Mouse (Mus musculus): Measurements from ENCODE around the gene Adamtsl1.

DNA sequence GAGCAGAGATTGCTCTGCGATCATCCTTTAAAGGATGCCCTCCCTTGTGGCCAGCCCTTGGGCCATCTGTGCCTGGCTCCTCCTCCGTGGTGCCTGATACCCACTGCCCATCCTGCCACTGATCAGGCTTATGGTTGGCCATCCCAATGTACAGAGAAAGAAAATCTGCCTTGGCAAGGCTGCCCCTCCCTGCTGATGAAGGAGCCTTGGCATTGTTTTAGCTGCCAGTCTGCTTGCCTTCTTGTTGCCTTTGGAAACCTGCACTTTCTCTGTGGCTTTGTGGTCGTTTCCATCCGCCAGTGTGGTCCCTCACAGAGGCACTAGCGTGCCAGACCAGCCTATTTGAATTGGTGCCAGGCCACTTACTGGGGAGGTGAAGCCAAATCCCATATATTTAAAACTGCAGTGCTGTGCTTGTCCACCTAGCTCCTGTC lies 323.6 kb downstream of the Adamtsl1 start:
- TF ChIP-seq CTCF (conservative IDR thresholded peaks at IDR 0.05; ENCODE audit: insufficient read depth, insufficient read length, low read depth, low read length) (no peak), POLR2A (IDR thresholded peaks at IDR 0.05; ENCODE audit: low read depth, low read length) (no peak)

Data from kidney, adult 2 months (tissue).